Mouse (Mus musculus) G1E (cell line): ENCODE results near the gene Sppl2a. TPM values are rescaled to one million over a fixed set of nuclear protein-coding genes. Genes with fewer than 3 reads are reported as not detected.

Experiments
- ATAC-seq: 2 replicates; pipeline ENCODE4 v1.8.0; 2016; ENCODE audit warnings: mild to moderate bottlenecking; ENCODE audit not compliant: insufficient number of reproducible peaks, poor library complexity, low FRiP score, severe bottlenecking; ENCODE audit errors: extremely low read depth
- DNase-seq: peaks from one replicate; pipeline ENCODE4 v3.0.0; 2012; ENCODE audit warnings: low spot score
- H3K27me3 ChIP-seq: 2 replicates; pipeline ENCODE4 v1.6.1; 2012; ENCODE audit warnings: mild to moderate bottlenecking, low read length, inconsistent platforms; ENCODE audit not compliant: insufficient read depth
- H3K36me3 ChIP-seq: replicated peaks from 2 replicates; pipeline ENCODE3; 2012; ENCODE audit warnings: mild to moderate bottlenecking, inconsistent platforms
- H3K4me1 ChIP-seq: 2 replicates; pipeline ENCODE4 v1.6.1; 2012; ENCODE audit warnings: low read depth, low read length, inconsistent platforms, mixed read lengths; ENCODE audit not compliant: insufficient read depth
- H3K4me3 ChIP-seq: 2 replicates; pipeline ENCODE4 v1.5.1; 2012; ENCODE audit warnings: low read depth, mild to moderate bottlenecking, inconsistent platforms, low read length, moderate library complexity, mixed read lengths
- H3K9me3 ChIP-seq: replicated peaks from 2 replicates; pipeline ENCODE4 v1.6.1; 2012; ENCODE audit warnings: inconsistent platforms
- CTCF ChIP-seq: IDR thresholded peaks from 2 replicates; pipeline ENCODE4 v1.5.1; 2012; ENCODE audit warnings: low read depth, low read length, inconsistent platforms, mixed read lengths
- GATA1 ChIP-seq: IDR thresholded peaks from 2 replicates; pipeline ENCODE4 v1.6.1; 2012; ENCODE audit warnings: borderline replicate concordance, low read length, inconsistent platforms, mixed read lengths
- GATA2 ChIP-seq: IDR thresholded peaks from 2 replicates; pipeline ENCODE4 v1.6.1; 2012; ENCODE audit warnings: low read depth, low read length, inconsistent platforms, borderline replicate concordance
- POLR2AphosphoS5 ChIP-seq: IDR thresholded peaks from 2 replicates; pipeline ENCODE4 v1.6.1; 2012; ENCODE audit warnings: low read depth, low read length, inconsistent platforms; ENCODE audit not compliant: insufficient replicate concordance
- TAL1 ChIP-seq: conservative IDR thresholded peaks from 2 replicates; pipeline ENCODE4 v1.6.1; 2012; ENCODE audit warnings: low read depth, low read length, inconsistent platforms, mixed read lengths
- polyA plus RNA-seq: library from polyadenylated mRNA; stranded (reverse); fragments of >175 nt; gene quantifications from 2 replicates; pipeline ENCODE4 v1.2.3, GENCODE M21; 2012
- total RNA-seq, 2 experiments: library from RNA; stranded (forward) in 1 of 2; stranded (reverse) in 1 of 2; fragments of 200-1000 nt in 1 of 2; fragments of >200 nt in 1 of 2; fragmentation: Nextera tagmentation in 1 of 2; gene quantifications; 2 replicates each; pipeline ENCODE4 v1.2.3; 2014 to 2017

Sppl2a gene
- total RNA-seq (2014; fragmentation: Nextera tagmentation) (63.4 and 68.4 TPM in 2 replicates), total RNA-seq (2017) (49.0 and 50.2 TPM in 2 replicates), polyA plus RNA-seq (4.9 and 6.4 TPM in 2 replicates)

DNA sequence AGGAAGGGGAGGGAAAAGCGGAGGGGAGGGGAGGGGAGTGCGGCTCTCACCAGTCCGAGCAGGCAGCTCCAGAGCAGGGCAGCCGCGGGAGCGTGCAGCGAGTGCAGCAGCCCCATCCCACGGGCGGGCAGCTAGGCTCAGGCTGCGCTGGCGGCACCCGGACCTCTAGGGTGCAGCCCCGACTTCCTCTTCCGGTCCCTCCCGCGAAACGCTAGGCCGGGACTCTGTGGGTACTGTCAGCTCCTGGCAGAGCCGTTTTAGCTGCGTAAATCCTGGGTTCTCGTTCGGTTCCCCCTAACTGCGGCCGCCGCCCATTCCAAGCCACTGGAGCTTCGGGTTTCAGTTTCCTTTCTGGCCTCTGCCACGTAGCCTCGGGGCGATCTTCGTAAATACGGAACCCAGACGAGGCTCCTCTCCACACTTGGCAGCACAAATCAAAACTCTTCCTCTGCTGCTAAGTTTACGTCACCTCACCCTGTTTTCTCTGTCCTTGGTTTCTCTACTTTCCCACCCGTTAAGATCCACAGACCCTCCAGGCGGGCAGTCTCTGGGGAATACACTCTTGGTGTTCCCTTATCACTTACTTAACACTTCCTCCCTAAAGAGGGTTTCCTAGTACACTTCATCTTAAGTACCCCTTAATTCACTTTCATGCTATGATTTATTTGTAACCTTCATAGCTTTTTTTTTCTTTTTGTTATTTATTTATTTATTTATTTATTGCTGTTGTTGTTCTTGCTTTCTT, at the start of gene Sppl2a:
Gene Sppl2a (minus strand): TSS at position 339 of the 745 bp plus-strand sequence.
- peak; percentile 92 for ATAC-seq

DNA sequence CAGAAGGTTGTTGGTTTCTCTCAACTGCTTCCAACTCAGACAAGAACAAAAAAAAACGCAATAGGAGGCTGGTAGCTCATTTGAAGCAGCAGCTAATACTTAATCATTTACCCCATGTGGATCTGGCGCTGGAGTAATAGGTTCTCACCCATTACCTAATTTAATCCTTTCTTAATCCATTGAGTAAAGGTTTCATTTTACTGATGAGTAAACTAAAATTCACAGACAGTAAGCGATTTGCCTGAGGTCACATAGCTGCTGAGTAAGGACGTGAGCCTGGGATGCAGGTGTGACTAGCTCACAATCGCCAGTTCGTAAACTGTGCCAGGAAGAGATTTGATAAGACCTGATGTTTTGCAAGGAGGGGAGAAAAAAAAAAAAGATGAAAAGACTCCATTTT, 44.4 kb upstream of the Sppl2a start:
- Histone ChIP-seq H3K4me3 (no peak overlapping the region), H3K9me3 (no peaks in the 10 kb centered on the region), H3K27me3 (peaks cover 43% of the 10 kb centered on the region), H3K36me3 (no peaks in the 10 kb centered on the region), H3K4me1 (no peaks in the 10 kb centered on the region; the same call in 1 of the 2 replicates)
- ATAC-seq (no peak), DNase-seq (no peak)
- TF ChIP-seq GATA1 = no peak

More for the DNA sequence above, at the start of gene Sppl2a:
- peak; percentile 80 for DNase-seq
- Histone ChIP-seq H3K4me1 (peaks cover 22% of the 10 kb centered on the region), H3K36me3 (peaks cover 18% of the 10 kb centered on the region), H3K27me3 (peaks cover under 1% of the 10 kb centered on the region; the same call in 1 of the 2 replicates), H3K9me3 (no peaks in the 10 kb centered on the region), H3K4me3 (peak within 1 kb of the TSS; percentile 92)
- TF ChIP-seq GATA1 (no peak), POLR2AphosphoS5 (no peak), TAL1 (no peak)

DNA sequence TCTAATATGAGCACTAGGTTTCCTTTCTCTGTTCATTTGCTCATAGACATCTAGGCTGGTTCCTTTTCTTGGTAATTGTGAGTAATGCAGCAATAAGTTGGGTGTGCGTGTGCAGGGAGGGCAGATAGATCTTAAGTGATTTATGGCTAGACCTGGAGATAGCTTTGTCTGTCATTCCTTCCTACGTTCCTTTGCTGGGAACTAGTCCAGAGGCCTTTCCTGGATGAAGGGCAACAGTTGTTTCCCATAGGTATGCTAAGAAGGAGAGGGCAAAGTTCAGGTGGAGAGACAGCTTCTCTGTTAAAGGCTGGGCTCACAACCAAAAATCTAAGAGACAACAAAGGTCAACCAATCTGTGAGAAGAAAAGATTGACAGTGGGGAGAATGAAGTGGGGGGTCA, 28.7 kb upstream of the Sppl2a start:
- peaks cover 12% of the 10 kb centered on the region for H3K27me3 ChIP-seq
- ATAC-seq (no peak), DNase-seq (no peak)
- no peaks in the 10 kb centered on the region for H3K4me1 ChIP-seq
- TF ChIP-seq POLR2AphosphoS5 (no peak), TAL1 (no peak), GATA1 (no peak), GATA2 (no peak)
- H3K36me3 ChIP-seq = no peaks in the 10 kb centered on the region
- H3K4me3 ChIP-seq = no peak overlapping the region
- no peaks in the 10 kb centered on the region for H3K9me3 ChIP-seq

DNA sequence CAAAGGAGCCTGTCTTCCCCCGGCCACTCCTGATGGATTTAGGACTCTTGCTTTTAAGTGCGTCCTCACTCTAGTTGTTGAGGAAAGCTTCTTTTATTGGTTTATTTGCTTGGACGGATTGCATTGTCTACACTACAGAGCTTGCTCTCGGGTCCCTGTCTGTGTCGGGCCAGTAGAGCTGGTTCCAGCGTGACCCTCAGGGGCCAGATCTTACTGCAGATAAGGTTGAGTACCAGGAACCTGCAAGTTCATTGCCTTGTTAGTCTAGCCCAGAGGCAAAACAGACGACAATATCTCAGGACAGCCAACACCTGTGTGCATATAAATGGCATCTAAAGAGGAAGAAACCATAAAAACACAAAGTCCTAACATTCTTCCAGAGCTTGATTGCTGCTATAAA, 22.6 kb upstream of the Sppl2a start:
- TF ChIP-seq TAL1 (no peak), GATA2 (no peak), CTCF (no peak), GATA1 (no peak), POLR2AphosphoS5 (no peak)
- Histone ChIP-seq H3K4me1 (peaks cover 22% of the 10 kb centered on the region), H3K4me3 (no peak overlapping the region), H3K9me3 (no peaks in the 10 kb centered on the region), H3K27me3 (peaks cover 4% of the 10 kb centered on the region; the same call in 1 of the 2 replicates), H3K36me3 (no peaks in the 10 kb centered on the region)
- no peak for DNase-seq
- no peak for ATAC-seq

DNA sequence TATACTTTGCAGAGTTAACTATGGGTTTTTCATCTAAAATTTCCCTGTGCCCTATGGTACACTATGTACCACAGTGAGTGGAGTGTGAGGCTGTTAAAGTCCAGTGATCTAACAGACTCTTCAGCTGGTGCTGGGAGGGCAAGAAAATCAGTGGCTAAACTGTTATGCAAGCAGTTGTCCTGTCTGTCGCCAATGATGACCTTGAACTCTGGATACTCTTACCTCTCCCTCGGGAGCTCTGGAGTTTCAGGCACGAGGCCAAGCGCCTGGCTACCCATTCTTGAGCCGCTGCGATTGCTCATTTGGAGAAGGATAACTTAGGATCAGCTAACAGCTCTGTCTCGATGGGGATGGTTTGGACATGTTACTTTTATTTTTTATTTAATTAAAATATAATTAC, 18.1 kb upstream of the Sppl2a start:
- Histone ChIP-seq H3K4me3 (no peak overlapping the region), H3K4me1 (peaks cover 24% of the 10 kb centered on the region), H3K27me3 (0 out of 2 replicates have a peak, but pooled peaks cover 2% of the 10 kb centered on the region), H3K36me3 (no peaks in the 10 kb centered on the region), H3K9me3 (no peaks in the 10 kb centered on the region)
- DNase-seq (no peak), ATAC-seq (no peak)
- TF ChIP-seq CTCF (no peak), POLR2AphosphoS5 (no peak), GATA1 (no peak)

DNA sequence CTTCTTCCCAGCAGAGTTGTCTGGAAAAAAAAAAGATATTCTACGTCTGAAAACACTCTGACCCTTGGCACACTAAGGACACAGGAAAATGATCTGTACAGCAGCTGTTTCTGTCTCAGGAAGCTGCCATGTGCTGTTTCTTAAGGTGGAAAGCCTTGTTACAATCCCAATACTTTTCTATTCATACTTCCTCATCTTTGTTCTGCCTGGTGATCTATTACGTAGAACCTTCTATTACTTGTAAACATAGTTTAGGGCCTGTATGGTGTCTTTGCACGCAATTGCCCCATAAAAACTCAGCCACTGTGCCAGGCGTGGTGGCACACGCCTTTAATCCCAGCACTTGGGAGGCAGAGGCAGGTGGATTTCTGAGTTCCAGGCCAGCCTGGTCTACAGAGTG, 17.4 kb upstream of the Sppl2a start:
- H3K36me3 ChIP-seq = no peaks in the 10 kb centered on the region
- H3K4me3 ChIP-seq = no peak overlapping the region
- 0 out of 2 replicates have a peak, but pooled peaks cover 2% of the 10 kb centered on the region for H3K27me3 ChIP-seq
- H3K4me1 ChIP-seq = peaks cover 20% of the 10 kb centered on the region
- ATAC-seq (no peak), DNase-seq (no peak)
- TF ChIP-seq POLR2AphosphoS5 (no peak), GATA2 (no peak), TAL1 (no peak), GATA1 (no peak), CTCF (no peak)
- H3K9me3 ChIP-seq = no peaks in the 10 kb centered on the region
